Mouse (Mus musculus) stomach, embryonic 16.5 days (tissue): ENCODE data around the gene Anapc13. TPM values are rescaled to one million over a fixed set of nuclear protein-coding genes. Genes with fewer than 3 reads are reported as not detected.

Source experiments
- polyA plus RNA-seq: library from polyadenylated mRNA; unstranded; fragments of >200 nt; fragmentation: Nextera tagmentation; extraction: Ambion mirVana; gene quantifications from 2 replicates; pipeline ENCODE4 v1.2.1, GENCODE M21; 2015

The Anapc13 gene
- polyA plus RNA-seq, 1 experiment from 2014 or later: 206 TPM

Other genes with a start within 250 kb of the Anapc13 start
- gene Ky, start 120.5 kb upstream of the Anapc13 start, polyA plus RNA-seq: 0.16 and 0.54 TPM in 2 replicates
- 41.9 and 44.9 TPM in 2 replicates for gene Cep63, start 238 bp downstream of the Anapc13 start, polyA plus RNA-seq
- 21.1 and 26.3 TPM in 2 replicates for gene Amotl2, start 90.4 kb downstream of the Anapc13 start, polyA plus RNA-seq
- gene Ryk, start 208.6 kb downstream of the Anapc13 start, polyA plus RNA-seq: 14.2 and 17.7 TPM in 2 replicates